Mouse (Mus musculus) liver, embryonic 16.5 days (tissue): Measurements from ENCODE around the gene Nup188. TPM values are rescaled to one million over a fixed set of nuclear protein-coding genes. Genes with fewer than 3 reads are reported as not detected.

ENCODE experiments used
- ATAC-seq: fragments of 200-750 bp; cut with Nextera tagmentation; 2 replicates; pipeline ENCODE4 v1.8.0; 2017; ENCODE audit warnings: low read depth, mild to moderate bottlenecking, moderate number of reproducible peaks, moderate library complexity
- H3K27ac ChIP-seq: fragments of 300-500 bp; sonication (generic); 2 replicates; pipeline ENCODE4 v1.5.1; 2014; ENCODE audit warnings: mild to moderate bottlenecking, low read length
- H3K27me3 ChIP-seq: fragments of 300-500 bp; sonication (generic); 2 replicates; pipeline ENCODE4 v1.6.1; 2014; ENCODE audit warnings: low read depth, low read length, mixed read lengths; ENCODE audit not compliant: control insufficient read depth, insufficient read depth
- H3K36me3 ChIP-seq: fragments of 300-500 bp; sonication (generic); 2 replicates; pipeline ENCODE4 v1.6.1; 2014; ENCODE audit warnings: mild to moderate bottlenecking; ENCODE audit not compliant: control insufficient read depth, insufficient read depth
- H3K4me1 ChIP-seq: fragments of 300-500 bp; sonication (generic); 2 replicates; pipeline ENCODE4 v1.6.1; 2014; ENCODE audit warnings: low read depth, low read length, mixed read lengths; ENCODE audit not compliant: control insufficient read depth
- H3K4me2 ChIP-seq: fragments of 300-500 bp; sonication (generic); 2 replicates; pipeline ENCODE4 v1.6.1; 2014; ENCODE audit warnings: low read depth, low read length, mixed read lengths
- H3K4me3 ChIP-seq: fragments of 300-500 bp; sonication (generic); 2 replicates; pipeline ENCODE4 v1.5.1; 2014; ENCODE audit warnings: low read depth, mild to moderate bottlenecking, low read length
- H3K9ac ChIP-seq: fragments of 300-500 bp; sonication (generic); 2 replicates; pipeline ENCODE4 v1.6.1; 2014; ENCODE audit warnings: low read depth, low read length
- H3K9me3 ChIP-seq: fragments of 300-500 bp; sonication (generic); replicated peaks from 2 replicates; pipeline ENCODE4 v1.6.1; 2016; ENCODE audit warnings: low read length; ENCODE audit not compliant: control insufficient read depth
- WGBS: fragments of 180-500 bp; shearing (Covaris S2); extraction: QIAGEN DNeasy Blood & Tissue Kit; methylation state at CpG from one replicate; pipeline ENCODE4 v1.1.7; 2014; ENCODE audit not compliant: insufficient replicate concordance; 5-methylcytosine and 5-hydroxymethylcytosine counted together
- polyA plus RNA-seq: library from polyadenylated mRNA; unstranded; fragments of >200 nt; fragmentation: Nextera tagmentation; extraction: Ambion mirVana; gene quantifications from 2 replicates; pipeline ENCODE4 v1.2.1, GENCODE M21; 2015

The Nup188 gene
- polyA plus RNA-seq, 1 experiment from 2014 or later = 16.1 TPM

GRCm38 (mm10) chr2:30299966-30300365 lies 13.8 kb downstream of the Nup188 start:
- peaks cover 38% of the 10 kb centered on the region for H3K36me3 ChIP-seq
- no peaks in the 10 kb centered on the region for H3K27me3 ChIP-seq
- H3K9ac ChIP-seq = no peak overlapping the region

GRCm38 (mm10) chr2:30306087-30306486 lies 19.9 kb downstream of the Nup188 start:
- H3K27me3 ChIP-seq = no peaks in the 10 kb centered on the region
- no peak overlapping the region for H3K9ac ChIP-seq
- peaks cover 50% of the 10 kb centered on the region for H3K36me3 ChIP-seq
- no peak overlapping the region for H3K4me3 ChIP-seq
- ATAC-seq = no peak
- H3K27ac ChIP-seq = no peak overlapping the region
- no peaks in the 10 kb centered on the region for H3K9me3 ChIP-seq
- H3K4me2 ChIP-seq = no peak overlapping the region
- WGBS = 81% methylated on average over 7 of the region's 7 CpGs
- H3K4me1 ChIP-seq = no peaks in the 10 kb centered on the region

More at GRCm38 (mm10) chr2:30299966-30300365, 13.8 kb downstream of the Nup188 start:
- no peak overlapping the region for H3K4me3 ChIP-seq
- no peak for ATAC-seq
- no peak overlapping the region for H3K4me2 ChIP-seq
- WGBS = 76% methylated on average over 5 of the region's 5 CpGs
- no peaks in the 10 kb centered on the region for H3K9me3 ChIP-seq
- H3K4me1 ChIP-seq = no peaks in the 10 kb centered on the region
- no peak overlapping the region for H3K27ac ChIP-seq

- Histone ChIP-seq H3K4me1 (no peaks in the 10 kb centered on the region), H3K4me3 (no peak overlapping the region), H3K27ac (no peak overlapping the region), H3K36me3 (peaks cover 47% of the 10 kb centered on the region), H3K9me3 (no peaks in the 10 kb centered on the region), H3K27me3 (no peaks in the 10 kb centered on the region), H3K9ac (no peak overlapping the region), H3K4me2 (no peak overlapping the region)
- ATAC-seq = peak; percentile 39; the same call in 1 of the 2 replicates
- WGBS = 38% methylated on average over 3 of the region's 3 CpGs
Measured at GRCm38 (mm10) chr2:30309351-30309750, 23.2 kb downstream of the Nup188 start.

GRCm38 (mm10) chr2:30311481-30311880 lies 25.3 kb downstream of the Nup188 start:
- Histone ChIP-seq H3K9ac (no peak overlapping the region), H3K36me3 (peaks cover 43% of the 10 kb centered on the region), H3K27ac (no peak overlapping the region), H3K4me2 (no peak overlapping the region), H3K4me1 (no peaks in the 10 kb centered on the region), H3K27me3 (no peaks in the 10 kb centered on the region), H3K9me3 (no peaks in the 10 kb centered on the region), H3K4me3 (no peak overlapping the region)
- ATAC-seq = no peak
- WGBS = 92% methylated on average over 2 of the region's 2 CpGs

- 86% methylated on average over 4 of the region's 4 CpGs for WGBS
- no peaks in the 10 kb centered on the region for H3K4me1 ChIP-seq
- H3K27me3 ChIP-seq = no peaks in the 10 kb centered on the region
- no peaks in the 10 kb centered on the region for H3K9me3 ChIP-seq
- ATAC-seq = no peak
- H3K4me3 ChIP-seq = no peak overlapping the region
- H3K27ac ChIP-seq = no peak overlapping the region
- H3K36me3 ChIP-seq = peaks cover 33% of the 10 kb centered on the region
- H3K4me2 ChIP-seq = no peak overlapping the region
- H3K9ac ChIP-seq = no peak overlapping the region
Measured at GRCm38 (mm10) chr2:30316136-30316535, 29.9 kb downstream of the Nup188 start.

GRCm38 (mm10) chr2:30316955-30317354 lies 30.8 kb downstream of the Nup188 start:
- no peak overlapping the region for H3K27ac ChIP-seq
- H3K36me3 ChIP-seq = peaks cover 37% of the 10 kb centered on the region
- no peaks in the 10 kb centered on the region for H3K4me1 ChIP-seq
- 85% methylated on average over 5 of the region's 5 CpGs for WGBS
- H3K4me3 ChIP-seq = no peak overlapping the region
- no peak for ATAC-seq
- H3K9me3 ChIP-seq = no peaks in the 10 kb centered on the region
- H3K9ac ChIP-seq = no peak overlapping the region
- H3K27me3 ChIP-seq = no peaks in the 10 kb centered on the region
- H3K4me2 ChIP-seq = no peak overlapping the region

GRCm38 (mm10) chr2:30319260-30319659 lies 33.1 kb downstream of the Nup188 start:
- Histone ChIP-seq H3K36me3 (peaks cover 36% of the 10 kb centered on the region), H3K27me3 (no peaks in the 10 kb centered on the region), H3K9me3 (no peaks in the 10 kb centered on the region), H3K4me1 (no peaks in the 10 kb centered on the region), H3K9ac (no peak overlapping the region), H3K27ac (peak overlapping the region; percentile 62), H3K4me2 (no peak overlapping the region), H3K4me3 (no peak overlapping the region)
- ATAC-seq = peak; percentile 81
- 61% methylated on average over 4 of the region's 4 CpGs for WGBS

GRCm38 (mm10) chr2:30323111-30323510 lies 36.9 kb downstream of the Nup188 start:
- Histone ChIP-seq H3K9me3 (no peaks in the 10 kb centered on the region), H3K4me3 (no peak overlapping the region), H3K4me2 (no peak overlapping the region), H3K9ac (no peak overlapping the region), H3K4me1 (no peaks in the 10 kb centered on the region), H3K36me3 (peaks cover 41% of the 10 kb centered on the region), H3K27ac (no peak overlapping the region), H3K27me3 (no peaks in the 10 kb centered on the region)
- no peak for ATAC-seq
- WGBS = 84% methylated on average over 7 of the region's 7 CpGs

- H3K9me3 ChIP-seq = no peaks in the 10 kb centered on the region
- WGBS = 86% methylated on average over 5 of the region's 5 CpGs
- peaks cover 47% of the 10 kb centered on the region for H3K36me3 ChIP-seq
- H3K4me3 ChIP-seq = no peak overlapping the region
- H3K27me3 ChIP-seq = no peaks in the 10 kb centered on the region
- no peak overlapping the region for H3K27ac ChIP-seq
- no peak overlapping the region for H3K9ac ChIP-seq
- H3K4me2 ChIP-seq = no peak overlapping the region
- H3K4me1 ChIP-seq = no peaks in the 10 kb centered on the region
- ATAC-seq = no peak
Measured at GRCm38 (mm10) chr2:30325296-30325695, 39.1 kb downstream of the Nup188 start.
